ENCODE assay signal across 15 mouse cellular contexts in genomic region chr1:156937436-156937835, GRCm38 (mm10). TPM values are rescaled to one million over a fixed set of nuclear protein-coding genes. Genes with fewer than 3 reads are reported as not detected.
DNase-seq lines count a peak whose midpoint lies in the region; ATAC-seq and TF ChIP-seq lines count a peak whose summit lies in the region.
"Had no signal": no experiment of that assay in that cellular context is flagged by ENCODE, and none has a peak within 500 bp of the region (broad histone marks: within the 10 kb centered on the region; RNA-seq: fewer than 3 reads in every experiment).

No protein-coding gene starts in this region.

- TF ChIP-seq POLR2A in bone marrow, adult 2 months (IDR thresholded peaks at IDR 0.05; ENCODE audit: borderline replicate concordance, control insufficient read depth, low read depth, low read length): no peak

- no peak overlapping the region for H3K9ac ChIP-seq in forebrain, embryonic 13.5 days
- H3K9ac ChIP-seq in forebrain, embryonic 11.5 days (ENCODE audit: low read length): no peak overlapping the region
- H3K9ac ChIP-seq in midbrain, embryonic 14.5 days (replicated peaks; ENCODE audit: low read length): no peak overlapping the region
- H3K9ac ChIP-seq: embryonic facial prominence, embryonic 15.5 days had no signal

- 78% methylated on average over 7 of the region's 7 CpGs for WGBS in forebrain, embryonic 13.5 days
- WGBS in forebrain, embryonic 11.5 days: 78% methylated on average over 7 of the region's 7 CpGs
- 84% methylated on average over 7 of the region's 7 CpGs for WGBS in bone marrow, adult 2 months
- WGBS in limb, embryonic 10.5 days: 82% methylated on average over 7 of the region's 7 CpGs
- 50% methylated on average over 7 of the region's 7 CpGs for WGBS in midbrain, embryonic 14.5 days

- H3K9me3 ChIP-seq in forebrain, embryonic 13.5 days (replicated peaks): no peaks in the 10 kb centered on the region
- H3K9me3 ChIP-seq in forebrain, embryonic 11.5 days (ENCODE audit: control insufficient read depth, low read length): no peaks in the 10 kb centered on the region
- H3K9me3 ChIP-seq in limb, embryonic 10.5 days (replicated peaks): no peaks in the 10 kb centered on the region
- no peaks in the 10 kb centered on the region for H3K9me3 ChIP-seq in midbrain, embryonic 14.5 days (ENCODE audit: control insufficient read depth, low read length)
- H3K9me3 ChIP-seq: embryonic facial prominence, embryonic 15.5 days had no signal

- H3K27me3 ChIP-seq in forebrain, embryonic 13.5 days: peaks cover 3% of the 10 kb centered on the region; the same call in 1 of the 2 replicates
- H3K27me3 ChIP-seq in forebrain, embryonic 11.5 days (ENCODE audit: control insufficient read depth, insufficient read depth, low read length): no peaks in the 10 kb centered on the region
- no peaks in the 10 kb centered on the region for H3K27me3 ChIP-seq in limb, embryonic 10.5 days (ENCODE audit: low read depth, poor library complexity, severe bottlenecking)
- H3K27me3 ChIP-seq in midbrain, embryonic 14.5 days (ENCODE audit: control insufficient read depth, insufficient read depth, low read length): no peaks in the 10 kb centered on the region
- H3K27me3 ChIP-seq: embryonic facial prominence, embryonic 15.5 days had no signal

- peak overlapping the region; percentile 21 for H3K4me3 ChIP-seq in forebrain, embryonic 13.5 days
- no peak overlapping the region for H3K4me3 ChIP-seq in forebrain, embryonic 11.5 days (ENCODE audit: low read depth, low read length)
- peak overlapping the region; percentile 35 for H3K4me3 ChIP-seq in bone marrow, adult 2 months (replicated peaks; ENCODE audit: control insufficient read depth, low read depth, low read length)
- H3K4me3 ChIP-seq in limb, embryonic 10.5 days: peak overlapping the region; percentile 8; the same call in 1 of the 2 replicates
- peak overlapping the region; percentile 87 for H3K4me3 ChIP-seq in midbrain, embryonic 14.5 days (replicated peaks; ENCODE audit: low read depth, low read length)
- H3K4me3 ChIP-seq: left cerebral cortex, adult 2 months had no signal

- TF ChIP-seq CTCF in bone marrow, adult 2 months (IDR thresholded peaks at IDR 0.05; ENCODE audit: control insufficient read depth, insufficient read depth, low read length): no peak

- peak overlapping the region; percentile 80 for H3K4me2 ChIP-seq in forebrain, embryonic 13.5 days
- no peak overlapping the region for H3K4me2 ChIP-seq in forebrain, embryonic 11.5 days (ENCODE audit: low read depth, low read length, severe bottlenecking)
- peak overlapping the region; percentile 73 for H3K4me2 ChIP-seq in midbrain, embryonic 14.5 days (ENCODE audit: low read length)

- ATAC-seq in forebrain, embryonic 13.5 days: no peak
- no peak for ATAC-seq in forebrain, embryonic 11.5 days (replicated peaks; ENCODE audit: low FRiP score)
- no peak for ATAC-seq in midbrain, embryonic 14.5 days (ENCODE audit: low FRiP score, low TSS enrichment)
- ATAC-seq in monocyte, adult 5-6 weeks (replicated peaks; ENCODE audit: insufficient number of reproducible peaks, low FRiP score, low TSS enrichment, poor library complexity, severe bottlenecking): no peak

- no peak overlapping the region for H3K27ac ChIP-seq in forebrain, embryonic 13.5 days
- no peak overlapping the region for H3K27ac ChIP-seq in forebrain, embryonic 11.5 days (ENCODE audit: low read depth, low read length)
- H3K27ac ChIP-seq in bone marrow, adult 2 months (ENCODE audit: control insufficient read depth, insufficient read depth, low read depth, low read length, poor library complexity): no peak overlapping the region
- peak overlapping the region; percentile 25; the same call in 1 of the 2 replicates for H3K27ac ChIP-seq in limb, embryonic 10.5 days
- no peak overlapping the region for H3K27ac ChIP-seq in midbrain, embryonic 14.5 days (replicated peaks; ENCODE audit: low read depth, low read length)
- H3K27ac ChIP-seq: embryonic facial prominence, embryonic 15.5 days; left cerebral cortex, adult 2 months had no signal

- no peaks in the 10 kb centered on the region for H3K36me3 ChIP-seq in forebrain, embryonic 13.5 days (ENCODE audit: poor library complexity, severe bottlenecking)
- H3K36me3 ChIP-seq in forebrain, embryonic 11.5 days (ENCODE audit: control insufficient read depth, insufficient read depth, low read length): no peaks in the 10 kb centered on the region
- H3K36me3 ChIP-seq in limb, embryonic 10.5 days: peaks cover 5% of the 10 kb centered on the region; the same call in 1 of the 2 replicates
- no peaks in the 10 kb centered on the region for H3K36me3 ChIP-seq in midbrain, embryonic 14.5 days (ENCODE audit: control insufficient read depth, insufficient read depth, low read length)
- H3K36me3 ChIP-seq: embryonic facial prominence, embryonic 15.5 days had no signal

- DNase-seq in forebrain, embryonic 11.5 days (ENCODE audit: low spot score): no peak
- DNase-seq in limb, embryonic 10.5 days (ENCODE audit: low spot score): no peak
- DNase-seq in midbrain, embryonic 14.5 days: no peak
- DNase-seq in layer of hippocampus, postnatal 36 days: no peak
- no peak for DNase-seq in urinary bladder, postnatal 25 days (ENCODE audit: low spot score)
- DNase-seq: adrenal gland, postnatal 10 days; cerebellum, adult 8-10 months; gastrocnemius, postnatal 10 days; kidney, adult 9 months; thymus, adult 18-20 months had no signal

- H3K4me1 ChIP-seq in forebrain, embryonic 13.5 days: peaks cover 23% of the 10 kb centered on the region
- H3K4me1 ChIP-seq in forebrain, embryonic 11.5 days (replicated peaks; ENCODE audit: control insufficient read depth, insufficient read depth, low read length): no peaks in the 10 kb centered on the region; the same call in 1 of the 2 replicates
- H3K4me1 ChIP-seq in bone marrow, adult 2 months (ENCODE audit: control insufficient read depth, insufficient read depth, low read length): peaks cover 1% of the 10 kb centered on the region; the same call in 1 of the 2 replicates
- H3K4me1 ChIP-seq in limb, embryonic 10.5 days: peaks cover 41% of the 10 kb centered on the region
- peaks cover 20% of the 10 kb centered on the region for H3K4me1 ChIP-seq in midbrain, embryonic 14.5 days (ENCODE audit: control insufficient read depth, insufficient read depth, low read length)

RNA-seq across cellular contexts. Expression of gene Ralgps2, which starts 2.0 kb away (rescaled TPM):
- polyA plus RNA-seq in forebrain, embryonic 13.5 days (2015; fragmentation: Nextera tagmentation; extraction: Ambion mirVana): 123 and 133 TPM in 2 replicates
- 73.8 and 82.0 TPM in 2 replicates for polyA plus RNA-seq in forebrain, embryonic 11.5 days (2014; fragmentation: Nextera tagmentation; extraction: Ambion mirVana)
- 9.7 and 17.5 TPM in 2 replicates for polyA plus RNA-seq in bone marrow, adult 2 months (2011; ENCODE audit: insufficient read depth, insufficient read length, low replicate concordance, missing spikeins)
- polyA plus RNA-seq in limb, embryonic 10.5 days (2016; fragmentation: Nextera tagmentation; extraction: Ambion mirVana): 100 and 104 TPM in 2 replicates
- polyA plus RNA-seq in midbrain, embryonic 14.5 days (2014; fragmentation: Nextera tagmentation; extraction: Ambion mirVana): 122 and 132 TPM in 2 replicates
- total RNA-seq in layer of hippocampus, postnatal 36 days (2021): 10 to 100 TPM; 71.0 to 78.7 TPM
- 60.9 to 69.7 TPM (median 65.5 TPM) in 3 replicates for total RNA-seq in monocyte, adult 5-6 weeks (2017)
